Mouse (Mus musculus): ENCODE results near the gene Inhbc.

The Inhbc gene

DNA sequence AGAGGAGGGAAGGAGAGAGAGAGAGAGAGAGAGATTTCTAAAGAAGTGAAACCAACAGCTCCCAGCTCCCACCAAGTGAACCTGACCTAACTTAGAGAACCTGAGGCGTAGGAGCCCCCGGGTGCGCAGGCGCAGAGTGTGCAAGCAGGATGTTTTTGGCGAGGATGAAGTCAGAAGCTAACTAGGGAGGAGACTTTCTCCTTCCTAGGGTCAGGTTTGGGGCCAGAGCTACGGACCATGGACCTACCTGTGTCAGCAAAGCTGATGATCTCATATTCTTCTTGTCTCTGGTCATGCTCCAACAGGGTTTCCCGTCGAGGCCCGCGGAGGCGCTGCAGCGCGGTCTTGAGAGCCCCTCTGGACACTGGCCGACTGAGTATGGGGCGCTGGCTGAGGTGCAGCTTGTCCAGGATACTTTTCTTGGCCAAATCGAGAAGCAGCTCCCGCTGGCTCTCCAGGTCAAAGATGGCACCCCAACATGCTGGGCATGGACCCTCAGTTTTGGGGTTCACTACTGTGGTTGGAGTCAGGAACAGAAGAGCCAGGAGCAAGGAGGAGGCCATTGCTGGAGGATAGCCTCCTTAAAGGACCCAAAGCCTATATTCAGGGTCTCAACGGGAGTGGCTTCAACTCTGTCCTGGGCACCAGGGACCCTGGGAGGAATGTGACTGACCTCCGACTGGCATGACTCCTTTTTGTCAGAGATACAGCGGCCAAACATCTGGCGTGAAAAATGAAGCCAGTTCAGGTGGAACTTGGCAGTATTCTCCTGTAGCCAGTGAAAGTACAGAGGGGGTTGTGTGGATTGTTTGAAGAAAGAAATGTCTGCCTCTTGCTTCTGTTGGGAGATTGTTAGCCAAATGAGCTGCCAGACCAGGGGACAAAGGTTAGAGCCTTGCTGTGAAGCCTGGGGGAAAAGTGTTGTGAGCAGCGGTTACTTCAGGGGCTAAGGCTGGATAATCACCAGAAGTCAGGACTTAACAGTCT, at the start of gene Inhbc:
Gene Inhbc (minus strand): TSS at position 598 of the 987 bp plus-strand sequence.
- DNase-seq (ENCODE audit: low read depth, low spot score) = no peak

DNA sequence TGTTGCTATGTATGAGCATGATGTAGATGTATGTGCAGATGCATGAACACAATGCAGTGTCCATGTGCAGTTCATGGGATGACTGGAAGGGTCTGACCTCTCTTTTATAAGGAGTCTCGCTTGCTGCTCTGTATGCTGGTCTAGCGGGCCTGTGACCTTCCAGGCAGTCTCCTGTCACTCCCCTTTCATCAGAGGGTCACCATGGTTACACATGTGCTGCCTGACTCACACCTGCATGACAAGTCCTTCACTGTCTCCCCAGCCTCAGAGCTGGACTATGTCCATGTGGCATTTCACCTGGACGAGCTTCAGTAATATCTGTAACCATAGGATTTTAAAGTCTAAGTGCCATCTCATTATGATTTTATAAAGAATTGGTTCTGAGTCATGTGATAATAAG, 43.9 kb upstream of the Inhbc start:
- DNase-seq (ENCODE audit: low read depth, low spot score) = no peak

DNA sequence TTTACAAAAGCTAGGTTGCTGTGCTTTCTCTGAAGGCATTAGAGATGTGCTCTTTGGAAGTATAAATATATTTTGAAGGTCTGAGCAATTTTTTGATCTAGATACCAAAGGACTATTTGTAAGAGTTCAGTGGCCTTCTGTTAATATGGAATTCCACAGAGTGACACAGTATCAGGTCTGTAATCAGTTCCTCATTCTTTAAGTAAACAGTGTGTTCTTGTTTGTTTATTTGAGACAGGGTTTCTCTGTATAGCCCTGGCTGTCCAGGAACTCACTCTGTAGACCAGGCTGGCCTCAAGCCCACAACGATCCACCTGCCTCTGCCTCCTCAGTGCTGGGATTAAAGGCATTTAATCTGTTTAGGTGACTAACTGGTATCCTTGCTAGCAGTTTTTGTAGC, 43.4 kb upstream of the Inhbc start:
- no peak for DNase-seq (ENCODE audit: low read depth, low spot score)

DNA sequence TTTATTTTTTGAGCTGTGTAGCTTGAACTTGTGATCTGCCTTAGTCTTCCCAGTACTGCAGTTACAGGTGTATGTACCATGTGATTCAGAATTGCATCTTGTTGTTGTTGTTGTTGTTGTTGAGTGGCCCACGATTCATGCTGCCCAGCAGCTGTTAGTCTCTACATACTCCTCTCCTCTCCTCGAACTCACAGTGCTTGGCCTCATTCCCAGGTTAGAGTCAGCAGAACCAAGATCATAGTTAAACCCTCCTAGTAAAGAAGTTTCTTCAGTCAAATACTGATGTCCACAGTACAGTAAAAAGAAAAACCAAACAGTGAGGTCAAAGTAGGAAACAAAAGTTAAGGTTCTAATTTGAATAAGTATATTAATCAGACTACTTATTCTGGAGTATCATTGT, 42.5 kb upstream of the Inhbc start:
- no peak for DNase-seq (ENCODE audit: low read depth, low spot score)

DNA sequence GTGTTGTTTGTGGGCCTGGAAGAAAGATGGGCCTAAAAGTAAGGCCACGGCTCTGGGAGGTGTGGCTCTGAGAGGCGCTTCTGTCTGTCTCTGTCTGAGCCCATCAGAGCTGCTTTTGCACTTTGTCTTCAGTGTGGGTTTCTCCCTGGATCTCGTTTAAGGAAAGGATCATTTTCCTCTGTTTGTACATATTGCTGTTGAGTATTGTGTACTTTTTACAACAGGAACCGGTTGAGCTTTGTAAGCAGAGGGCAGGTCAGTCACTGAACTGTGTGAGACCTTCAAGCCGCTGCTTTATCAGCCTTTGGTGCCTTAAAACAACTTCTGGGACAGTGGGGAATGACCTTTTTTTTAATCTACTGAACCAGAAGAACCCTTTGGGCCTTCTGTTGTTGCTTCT, 41.9 kb upstream of the Inhbc start:
- DNase-seq (ENCODE audit: low read depth, low spot score) = no peak

DNA sequence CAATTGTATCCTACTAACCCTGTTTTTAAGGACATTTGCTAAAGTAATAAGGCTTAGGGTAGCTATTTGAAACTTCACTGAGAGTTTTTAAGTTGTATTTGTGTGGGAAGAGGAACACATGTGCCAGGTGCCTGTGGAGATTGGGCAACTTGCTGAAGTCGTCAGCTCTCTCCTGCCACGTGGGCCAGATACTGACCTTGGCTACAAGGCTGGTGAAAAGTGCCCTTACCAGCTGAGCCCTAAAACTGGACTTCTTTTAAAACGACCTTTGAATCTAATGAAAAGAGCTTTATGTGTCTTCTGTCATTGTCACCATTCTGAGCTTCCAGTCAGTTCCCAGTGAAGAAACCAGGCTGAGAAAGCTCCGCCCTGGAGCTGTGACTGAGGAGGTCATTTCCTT, 37.2 kb upstream of the Inhbc start:
- DNase-seq (ENCODE audit: low read depth, low spot score) = no peak

DNA sequence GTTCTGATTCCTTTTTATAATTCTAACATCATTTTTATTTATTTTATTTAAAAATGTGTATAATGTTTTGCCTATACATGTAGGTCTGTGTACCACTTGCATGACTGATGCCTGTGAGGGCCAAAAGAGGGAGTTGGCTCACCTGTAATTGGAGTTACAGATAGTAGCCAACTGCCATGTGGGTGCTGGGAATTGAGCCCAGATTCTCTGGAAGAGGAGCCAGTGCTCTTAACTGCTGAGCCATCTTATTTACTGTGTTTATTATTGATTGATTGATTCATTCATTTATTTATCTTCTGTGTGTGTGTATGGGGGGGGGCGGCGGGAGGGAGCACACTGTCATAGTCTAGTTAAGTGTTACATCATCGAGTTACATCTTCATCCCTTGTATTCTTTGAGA, 34.5 kb upstream of the Inhbc start:
- no peak for DNase-seq (ENCODE audit: low read depth, low spot score)

DNA sequence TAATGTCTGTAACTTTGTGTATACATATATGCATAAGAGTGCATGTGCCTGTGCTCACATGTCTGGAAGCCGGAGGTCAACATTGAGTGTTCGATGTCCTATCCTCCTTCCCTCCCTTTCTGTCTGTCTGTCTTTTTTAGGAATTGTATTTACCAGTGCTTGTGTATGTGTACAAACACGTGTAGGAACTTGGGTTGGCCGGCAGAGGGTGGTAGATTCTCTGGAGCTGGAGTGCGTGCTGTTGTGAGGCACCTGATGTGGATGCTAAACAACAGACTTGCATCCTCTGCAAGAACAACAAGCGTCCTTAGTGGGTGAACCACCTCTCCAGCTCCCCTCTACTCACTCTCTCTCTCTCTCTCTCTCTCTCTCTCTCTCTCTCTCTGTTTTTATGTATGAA, 21.5 kb upstream of the Inhbc start:
- no peak for DNase-seq (ENCODE audit: low read depth, low spot score)

DNA sequence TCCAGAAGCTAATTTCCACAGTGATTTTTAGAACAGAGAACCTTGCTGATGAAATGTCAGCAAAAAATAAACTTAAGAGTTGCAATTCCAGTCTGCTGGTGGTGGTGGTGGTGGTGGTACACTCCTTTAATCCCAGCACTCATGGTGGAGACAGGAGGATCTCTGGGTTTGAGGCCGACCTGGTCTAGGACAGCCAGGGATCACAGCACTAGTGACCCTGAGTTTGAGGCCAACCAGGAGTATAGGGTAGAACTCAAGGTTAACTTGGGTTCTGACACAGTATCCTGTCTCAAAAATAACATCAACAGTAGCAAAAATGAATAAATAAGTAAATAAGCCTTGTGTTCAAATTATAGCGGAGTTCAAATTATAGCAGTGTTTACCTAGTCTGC, 11.5 kb upstream of the Inhbc start:
- no peak for DNase-seq (ENCODE audit: low read depth, low spot score)

DNA sequence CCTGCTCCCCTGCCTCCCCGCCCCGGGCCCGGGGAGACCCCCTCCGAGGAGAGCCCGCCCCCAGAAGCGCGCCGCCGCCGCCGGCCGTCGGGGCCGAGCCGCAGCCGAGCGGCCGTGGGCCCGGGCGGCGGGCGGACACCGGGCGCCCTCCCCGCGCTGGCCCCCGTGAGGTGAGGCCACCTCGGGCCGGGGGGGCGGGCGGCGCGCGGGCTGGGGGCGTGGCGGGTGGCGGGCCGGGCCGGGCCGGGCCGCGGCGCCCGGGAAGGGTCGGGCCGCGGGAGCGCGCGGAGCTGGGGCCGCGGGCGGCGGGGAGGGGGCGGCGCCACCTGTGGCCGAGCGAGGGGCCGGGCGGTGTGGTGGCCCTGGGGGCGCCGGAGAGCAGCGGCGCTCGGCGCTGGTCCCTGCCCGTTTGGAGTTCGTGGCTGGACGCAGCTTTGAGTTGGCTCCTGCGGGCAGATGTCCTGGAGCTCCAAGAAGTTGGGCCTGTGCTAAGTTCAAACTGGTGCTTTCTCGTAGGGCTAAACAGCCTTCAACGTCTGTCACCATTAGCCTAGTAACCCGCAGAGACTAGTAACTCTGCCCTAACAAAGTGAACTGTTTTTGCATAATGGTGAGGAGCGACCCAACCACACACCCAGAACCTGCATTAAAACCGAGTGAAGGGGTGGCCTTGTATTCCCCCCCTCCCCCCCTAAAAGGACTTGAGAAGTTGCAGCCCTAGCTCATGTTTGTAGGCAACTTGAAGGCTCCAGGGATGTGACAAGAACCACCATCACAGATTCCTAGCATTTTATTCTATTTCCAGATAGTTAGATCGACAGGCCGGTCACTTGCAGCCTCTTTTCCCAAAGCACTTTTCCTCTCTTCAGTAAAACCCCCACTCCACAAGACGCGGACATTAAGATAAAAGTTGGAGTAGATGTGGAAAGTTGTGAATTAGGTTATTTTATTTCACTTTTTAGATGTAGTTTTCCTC, 10.8 kb upstream of the Inhbc start:
- peak; percentile 78 for DNase-seq (ENCODE audit: low read depth, low spot score)

DNA sequence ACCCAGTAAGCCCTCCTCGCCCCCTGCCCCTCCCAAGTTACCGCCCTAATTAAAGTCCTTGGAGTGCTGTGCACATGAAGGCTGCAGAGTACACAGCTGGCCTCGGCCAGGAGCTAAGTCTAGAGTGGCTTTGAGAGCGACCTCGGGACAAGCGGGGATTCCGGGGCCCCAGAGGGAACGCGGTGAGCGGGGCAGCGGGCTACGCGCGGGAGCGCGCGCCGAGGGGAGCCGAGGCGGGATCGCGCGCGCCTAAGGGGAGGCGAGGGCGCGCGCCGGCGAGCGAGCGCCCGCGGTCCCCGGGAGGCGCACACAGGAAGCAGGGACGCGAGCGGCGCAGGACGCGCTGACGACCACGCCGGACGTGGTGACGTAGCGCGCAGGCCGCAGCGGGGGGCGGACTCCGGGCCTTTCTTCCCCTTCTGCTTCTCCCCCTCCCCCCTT, 10.0 kb upstream of the Inhbc start, which contains the start of gene R3hdm2:
Gene R3hdm2 (plus strand): TSS at position 77 of the 441 bp plus-strand sequence.
- DNase-seq (ENCODE audit: low read depth, low spot score) = peak; percentile 97

DNA sequence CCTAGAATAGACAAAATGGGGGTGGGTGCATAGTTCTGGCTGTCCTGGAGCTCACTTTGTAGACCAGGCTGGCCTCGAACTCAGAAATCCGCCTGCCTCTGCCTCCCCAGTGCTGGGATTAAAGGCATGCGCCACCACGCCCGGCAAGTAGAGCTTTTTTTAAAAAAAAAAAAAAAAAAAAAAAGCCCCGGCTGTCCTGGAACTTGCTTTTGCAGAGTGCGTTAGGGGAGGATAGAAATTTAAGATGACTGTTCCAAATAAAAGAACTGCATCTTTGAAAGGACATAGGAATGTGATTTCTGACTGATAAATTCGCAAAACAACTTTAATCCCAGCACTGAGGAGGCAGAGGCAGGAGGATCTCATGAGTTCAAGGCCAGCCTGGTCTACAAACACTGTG, 9.4 kb upstream of the Inhbc start:
- DNase-seq (ENCODE audit: low read depth, low spot score) = no peak

DNA sequence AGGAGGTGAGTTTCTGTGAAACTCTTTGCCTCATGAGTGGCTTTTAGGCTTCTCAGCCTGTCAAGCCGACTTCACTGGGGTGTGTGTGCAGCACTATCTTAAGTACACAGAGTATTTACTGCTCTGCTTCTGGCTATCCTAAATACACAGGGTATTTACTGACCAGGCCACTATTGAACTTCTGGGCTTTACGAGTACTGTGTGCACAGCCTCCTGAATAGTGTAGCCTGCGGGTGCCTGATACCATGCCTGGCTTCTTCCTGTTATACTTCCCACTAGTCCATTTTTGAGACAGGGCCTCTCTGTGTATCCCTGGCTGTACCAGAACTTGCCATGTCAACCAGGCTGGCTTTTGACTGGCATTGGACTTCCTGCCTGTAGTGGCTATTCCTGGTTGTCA, 7.5 kb upstream of the Inhbc start:
- no peak for DNase-seq (ENCODE audit: low read depth, low spot score)

DNA sequence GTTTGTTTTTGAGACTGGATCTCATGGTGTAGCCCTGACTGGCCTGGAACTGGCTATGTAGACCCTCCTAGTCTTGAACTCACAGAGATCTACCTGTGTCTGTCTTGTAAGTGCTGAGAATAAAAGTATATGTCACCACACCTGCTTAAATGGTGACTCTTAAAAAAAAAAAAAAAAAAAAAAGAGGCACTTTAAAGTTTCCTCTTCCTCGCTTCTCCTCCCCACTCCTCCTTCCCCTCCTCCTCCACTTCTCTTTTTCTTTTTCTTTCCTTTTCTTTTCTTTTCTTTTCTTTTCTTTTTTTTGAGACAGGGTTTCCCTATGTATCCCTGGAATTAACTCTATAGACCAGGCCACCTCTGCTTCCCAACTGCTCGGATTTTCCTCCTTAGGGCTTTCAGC, 792 bp upstream of the Inhbc start:
- no peak for DNase-seq (ENCODE audit: low read depth, low spot score)

DNA sequence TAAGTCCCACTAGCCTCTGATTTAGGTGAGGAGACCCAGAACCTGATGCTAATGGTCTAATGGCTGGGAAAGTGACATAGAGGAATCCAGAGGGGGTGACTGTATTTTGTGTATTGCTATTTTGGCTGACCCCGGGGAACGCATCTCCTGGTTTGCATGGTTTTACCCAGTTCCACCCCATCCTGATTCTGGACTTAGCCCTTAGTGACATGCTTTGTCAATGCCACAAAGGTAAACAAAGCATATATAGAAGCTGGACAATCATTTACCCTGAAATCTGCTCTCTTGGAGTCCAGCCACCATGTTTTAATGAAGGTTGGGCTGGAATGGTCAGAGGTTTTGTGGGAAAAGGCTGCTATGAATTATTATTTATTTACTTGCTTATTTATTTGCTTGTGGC, 2.0 kb downstream of the Inhbc start:
- no peak for DNase-seq (ENCODE audit: low read depth, low spot score)

DNA sequence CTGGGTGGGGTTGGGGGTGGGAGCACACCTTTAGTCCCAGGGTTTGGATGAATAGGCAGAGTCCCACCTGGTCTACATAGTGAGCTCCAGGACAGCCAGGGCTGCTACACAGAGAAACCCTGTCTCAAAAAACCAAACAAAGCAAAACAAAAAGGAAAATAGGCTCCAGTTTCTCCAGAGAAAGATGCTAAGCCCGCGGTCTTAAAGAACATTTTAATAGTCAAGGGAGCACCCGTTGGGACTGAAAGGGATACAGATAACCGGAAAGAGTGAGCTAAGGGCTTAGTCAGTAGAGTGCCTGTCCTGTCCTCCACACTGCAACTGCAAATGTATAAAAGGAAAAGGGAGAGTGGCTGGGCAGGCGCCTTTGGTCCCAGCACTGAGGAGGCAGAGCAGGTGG, 3.1 kb downstream of the Inhbc start:
- DNase-seq (ENCODE audit: low read depth, low spot score) = no peak

DNA sequence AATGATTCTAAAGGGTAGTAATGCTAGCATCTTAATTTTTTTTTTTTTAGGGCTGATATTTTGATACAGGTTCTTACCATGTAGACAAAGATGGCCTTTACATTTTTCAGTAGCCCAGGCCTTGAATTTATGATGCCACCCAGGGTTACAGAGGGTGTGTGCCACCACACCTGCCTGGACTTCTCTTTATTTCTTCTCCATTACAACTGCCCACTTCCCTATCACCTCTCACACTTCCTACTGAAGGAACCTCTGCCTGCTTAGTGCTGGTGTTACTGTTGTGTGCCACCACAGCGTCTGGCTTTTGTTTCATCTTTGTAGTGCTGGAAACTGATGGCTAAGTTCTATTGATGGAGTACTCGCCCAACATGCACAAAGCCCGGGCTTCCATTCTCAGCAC, 9.5 kb downstream of the Inhbc start:
- DNase-seq (ENCODE audit: low read depth, low spot score) = no peak

DNA sequence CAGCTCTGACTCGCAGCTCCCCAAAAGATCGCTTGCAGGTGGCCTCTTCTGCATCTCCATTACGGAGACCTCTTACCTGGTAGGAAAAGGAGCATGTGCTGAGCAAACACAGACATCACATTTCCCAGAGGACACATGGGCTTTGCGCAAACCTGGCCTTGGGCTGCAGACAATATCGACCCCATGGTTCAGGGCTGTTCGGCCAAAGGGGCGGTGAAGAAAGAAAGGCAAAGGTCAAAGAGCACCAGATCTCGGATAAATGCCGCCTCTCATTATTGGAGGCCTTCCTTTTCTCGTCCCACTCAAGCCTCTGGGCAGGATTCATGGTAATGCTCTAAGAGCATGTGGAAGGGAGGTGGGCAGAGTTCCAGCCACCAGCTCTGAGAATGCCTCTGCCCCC, 14.9 kb downstream of the Inhbc start:
- DNase-seq (ENCODE audit: low read depth, low spot score) = no peak

DNA sequence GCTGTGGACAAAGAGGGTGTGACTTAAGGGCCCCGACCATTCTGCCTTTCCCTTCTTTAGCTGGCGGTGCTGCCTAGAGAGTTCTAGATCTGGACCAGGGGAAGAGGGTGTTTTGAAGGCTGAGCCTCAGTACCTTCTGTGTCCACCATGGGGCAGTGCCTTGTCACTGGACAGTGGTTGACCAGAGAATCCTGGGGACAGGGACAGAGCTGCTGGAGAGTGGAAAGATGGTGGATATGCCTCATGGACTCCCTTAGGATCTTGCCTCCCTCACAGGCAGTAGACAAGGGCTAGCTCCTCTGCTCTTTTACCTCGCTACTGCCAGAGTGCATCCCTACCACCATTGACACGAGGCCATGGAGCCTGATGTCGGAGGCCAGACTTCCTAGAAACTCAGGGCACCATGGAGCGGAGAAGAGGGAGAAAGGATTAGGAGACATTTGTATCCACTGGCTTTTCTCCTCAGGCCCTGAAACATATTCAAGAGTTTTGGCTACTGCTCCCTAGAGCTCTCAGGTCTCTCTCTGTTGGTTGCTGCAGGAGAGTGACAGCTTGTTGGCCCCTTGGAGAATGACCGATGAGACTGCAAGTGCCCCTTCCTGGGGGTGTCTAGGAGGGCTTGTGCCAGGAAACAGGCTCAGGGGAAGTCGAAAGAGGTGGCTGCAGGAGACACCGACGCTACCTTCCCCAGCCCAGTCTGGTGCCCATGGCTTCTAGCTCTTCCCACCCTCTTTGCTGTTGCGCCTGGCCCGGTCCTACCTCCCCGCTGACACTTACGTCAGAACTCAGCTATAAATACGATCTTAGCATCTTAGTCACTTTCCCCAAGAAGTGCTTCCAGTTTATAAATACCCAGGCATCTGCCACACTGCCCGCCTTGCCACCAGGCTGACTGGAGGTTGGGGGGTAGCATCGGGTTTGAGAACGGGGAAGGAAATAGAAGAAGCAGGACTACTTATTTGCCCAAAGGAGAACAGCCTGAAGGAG, 16.0 kb downstream of the Inhbc start, which contains the start of gene Inhbe:
Gene Inhbe (minus strand): TSS at position 503 of the 987 bp plus-strand sequence.
- no peak for DNase-seq (ENCODE audit: low read depth, low spot score)

DNA sequence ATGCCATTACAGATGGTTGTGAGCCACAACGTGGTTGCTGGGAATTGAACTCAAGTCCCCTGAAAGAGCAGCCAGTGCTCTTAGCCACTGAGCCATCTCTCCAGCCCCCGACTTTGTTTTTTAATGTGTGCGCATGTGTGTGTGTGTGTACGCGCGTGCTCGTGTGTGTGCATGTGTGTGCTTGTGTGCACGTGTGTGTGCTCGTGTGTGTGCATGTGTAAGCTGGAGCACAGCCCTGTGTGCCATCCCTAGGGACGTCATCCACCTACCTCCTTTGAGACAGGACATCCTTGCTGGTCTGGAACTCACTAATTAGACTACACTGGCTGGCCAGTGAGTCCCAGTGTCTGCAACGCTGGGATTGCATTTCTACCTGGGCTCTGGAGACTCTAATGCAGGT, 17.5 kb downstream of the Inhbc start:
- DNase-seq (ENCODE audit: low read depth, low spot score) = no peak

DNA sequence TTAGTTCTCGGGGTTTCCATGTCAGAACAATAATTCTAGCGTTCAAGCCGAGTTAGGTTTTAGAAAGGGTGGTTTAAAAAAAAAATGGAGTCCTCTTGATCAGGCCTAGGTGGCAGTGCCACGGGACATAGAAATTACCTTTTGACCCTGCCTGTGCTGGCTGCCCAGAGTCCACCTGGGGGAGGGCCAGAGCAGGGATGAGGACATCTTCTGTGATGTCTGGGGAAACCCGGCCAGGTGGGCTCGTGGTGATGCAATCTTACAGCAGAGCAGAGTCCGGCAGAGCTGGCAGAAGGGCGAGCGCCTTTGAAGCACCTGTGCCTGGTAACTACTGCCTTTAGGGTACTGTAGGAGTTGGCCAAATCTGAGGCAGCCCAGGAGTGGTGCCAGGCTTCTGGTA, 18.0 kb downstream of the Inhbc start:
- DNase-seq (ENCODE audit: low read depth, low spot score) = no peak

All from mesoderm, embryonic 11.5 days (tissue).